Mouse (Mus musculus) MEL (cell line): ENCODE measurements around the gene Ube2j1.

Source experiments
- CHD1 ChIP-seq: IDR thresholded peaks from 2 replicates; pipeline ENCODE4 v1.6.1; 2012; ENCODE audit warnings: low read depth, mild to moderate bottlenecking, inconsistent platforms, low read length, improper control_type of control experiment
- CTCF ChIP-seq, 3 experiments: IDR thresholded peaks in 2 of 3; conservative IDR thresholded peaks in 1 of 3; 2 replicates each; pipeline ENCODE4 v1.5.1; 2011 to 2012; ENCODE audit warnings: low read length in 3 of 3, low read depth in 2 of 3, mild to moderate bottlenecking in 2 of 3, improper control_type of control experiment in 1 of 3, inconsistent platforms in 1 of 3, mixed read lengths in 1 of 3, moderate library complexity in 1 of 3; ENCODE audit not compliant: control insufficient read depth in 1 of 3, insufficient read depth in 1 of 3, poor library complexity in 1 of 3, severe bottlenecking in 1 of 3
- EP300 ChIP-seq, 2 experiments: IDR thresholded peaks; 2 replicates each; pipeline ENCODE4 v1.6.1; 2011; ENCODE audit warnings: improper control_type of control experiment in 2 of 2, low read length in 2 of 2, low read depth in 1 of 2, mild to moderate bottlenecking in 1 of 2
- GATA1 ChIP-seq: IDR thresholded peaks from 2 replicates; pipeline ENCODE4 v1.6.1; 2011; ENCODE audit warnings: low read depth, low read length, improper control_type of control experiment
- HCFC1 ChIP-seq: IDR thresholded peaks from 2 replicates; pipeline ENCODE4 v1.6.1; 2012; ENCODE audit warnings: low read depth, mild to moderate bottlenecking, inconsistent platforms, low read length, improper control_type of control experiment, moderate library complexity
- MEF2A ChIP-seq: IDR thresholded peaks from 2 replicates; pipeline ENCODE4 v1.6.1; 2014; ENCODE audit warnings: low read depth, mild to moderate bottlenecking, inconsistent platforms, low read length, improper control_type of control experiment; ENCODE audit not compliant: poor library complexity, insufficient replicate concordance, severe bottlenecking; ENCODE audit errors: extremely low read depth
- NRF1 ChIP-seq: IDR thresholded peaks from 2 replicates; pipeline ENCODE4 v1.6.1; 2014; ENCODE audit warnings: low read depth, mild to moderate bottlenecking, inconsistent platforms, low read length, improper control_type of control experiment, moderate library complexity; ENCODE audit not compliant: poor library complexity, insufficient read depth, severe bottlenecking
- POLR2A ChIP-seq, 2 experiments: IDR thresholded peaks; 2 replicates each; pipeline ENCODE4 v1.6.1; 2011 to 2012; ENCODE audit warnings: low read length in 2 of 2, mild to moderate bottlenecking in 2 of 2, control low read depth in 1 of 2, improper control_type of control experiment in 1 of 2, low read depth in 1 of 2, moderate library complexity in 1 of 2; ENCODE audit not compliant: control insufficient read depth in 1 of 2, insufficient read depth in 1 of 2, poor library complexity in 1 of 2
- POLR2AphosphoS2 ChIP-seq: IDR thresholded peaks from 2 replicates; pipeline ENCODE4 v1.6.1; 2011; ENCODE audit warnings: low read length, improper control_type of control experiment
- USF1 ChIP-seq: IDR thresholded peaks from 2 replicates; pipeline ENCODE4 v1.6.1; 2014; ENCODE audit warnings: low read depth, mild to moderate bottlenecking, inconsistent platforms, low read length, improper control_type of control experiment, moderate library complexity
- ZC3H11A ChIP-seq: IDR thresholded peaks from 2 replicates; pipeline ENCODE4 v1.6.1; 2012; ENCODE audit warnings: low read depth, mild to moderate bottlenecking, inconsistent platforms, low read length, improper control_type of control experiment

GRCm38 (mm10) chr4:32984242-32984641, 47.0 kb upstream of the Ube2j1 start:
- TF ChIP-seq EP300 (IDR thresholded peaks at IDR 0.05; ENCODE audit: low read depth in 1 of 2, low read length in 2 of 2): no peak
- TF ChIP-seq ZC3H11A: no peak
- no peak for TF ChIP-seq NRF1
- no peak for TF ChIP-seq CHD1
- TF ChIP-seq HCFC1: no peak
- TF ChIP-seq POLR2A (IDR thresholded peaks at IDR 0.05; ENCODE audit: control insufficient read depth in 1 of 2, insufficient read depth in 1 of 2, low read depth in 1 of 2, low read length in 2 of 2, poor library complexity in 1 of 2): no peak
- no peak for TF ChIP-seq POLR2AphosphoS2
- TF ChIP-seq GATA1: no peak
- no peak for TF ChIP-seq USF1
- TF ChIP-seq MEF2A: no peak
- no peak for TF ChIP-seq CTCF (IDR thresholded peaks at IDR 0.05 in 2 of 3, conservative IDR thresholded peaks at IDR 0.05 in 1 of 3; ENCODE audit: control insufficient read depth in 1 of 3, insufficient read depth in 1 of 3, low read depth in 2 of 3, low read length in 3 of 3, poor library complexity in 1 of 3, severe bottlenecking in 1 of 3)
